Mouse (Mus musculus): ENCODE measurements at regions not wholly inside any gene's neighbourhood (a gene's known extent, or its start where the extent isn't known, plus 50 kb on each side); places are given as distances from the start of the nearest gene placed in this dataset.

- TF ChIP-seq CTCF (IDR thresholded peaks at IDR 0.05; ENCODE audit: low read depth, low read length) (no peak), POLR2A (IDR thresholded peaks at IDR 0.05; ENCODE audit: extremely low read depth, insufficient read depth, low read length) (no peak)
These were observed 162.2 kb upstream of the Kiz start for GRCm38 (mm10) chr2:146693484-146693883.
